Mouse (Mus musculus): Measurements from ENCODE around the gene Naaa. TPM values are rescaled to one million over a fixed set of nuclear protein-coding genes. Genes with fewer than 3 reads are reported as not detected.
A peak's percentile ranks its signal among the peaks of the same experiment; 100 is the strongest.

The Naaa gene
- polyA plus RNA-seq, 1 experiment from 2014 or later, result 20.6 TPM

GRCm38 (mm10) chr5:92302149-92302840, 24.3 kb upstream of the Naaa start:
- no peaks in the 10 kb centered on the region for H3K4me1 ChIP-seq
- ATAC-seq (ENCODE audit: low FRiP score), result no peak
- no peak overlapping the region for H3K27ac ChIP-seq (replicated peaks)
- H3K27me3 ChIP-seq (replicated peaks), result no peaks in the 10 kb centered on the region
- H3K9ac ChIP-seq (replicated peaks), result no peak overlapping the region
- WGBS, result 92% methylated on average over 13 of the region's 13 CpGs
- H3K9me3 ChIP-seq (replicated peaks), result no peaks in the 10 kb centered on the region
- H3K36me3 ChIP-seq, result peaks cover 73% of the 10 kb centered on the region
- no peak overlapping the region for H3K4me2 ChIP-seq
- no peak overlapping the region for H3K4me3 ChIP-seq (replicated peaks)

DNA sequence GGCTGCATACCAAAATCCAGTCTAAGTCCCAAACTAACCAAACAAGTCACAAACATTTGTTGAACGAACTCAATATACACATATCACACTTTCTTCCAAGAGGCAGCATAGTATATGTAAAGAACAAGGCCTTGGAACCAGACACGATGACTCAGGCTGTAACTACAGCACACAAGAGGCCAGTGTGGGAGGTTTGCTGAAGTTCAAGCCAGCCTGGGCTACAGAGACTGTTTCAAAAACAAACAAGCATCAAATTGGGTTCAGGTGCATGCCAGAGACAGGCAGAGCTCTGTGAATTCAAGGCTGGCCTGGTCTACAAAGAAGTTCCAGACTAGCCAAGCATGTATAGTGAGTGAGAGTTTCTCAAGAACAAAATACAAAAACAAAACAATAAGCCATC, 16.6 kb upstream of the Naaa start:
- Histone ChIP-seq H3K9ac (replicated peaks) (no peak overlapping the region), H3K4me3 (replicated peaks) (no peak overlapping the region), H3K27me3 (replicated peaks) (no peaks in the 10 kb centered on the region), H3K27ac (replicated peaks) (no peak overlapping the region), H3K36me3 (peaks cover 86% of the 10 kb centered on the region), H3K4me1 (no peaks in the 10 kb centered on the region), H3K4me2 (no peak overlapping the region), H3K9me3 (replicated peaks) (no peaks in the 10 kb centered on the region)
- ATAC-seq (ENCODE audit: low FRiP score), result no peak
- WGBS, result 90% methylated on average over 2 of the region's 2 CpGs

DNA sequence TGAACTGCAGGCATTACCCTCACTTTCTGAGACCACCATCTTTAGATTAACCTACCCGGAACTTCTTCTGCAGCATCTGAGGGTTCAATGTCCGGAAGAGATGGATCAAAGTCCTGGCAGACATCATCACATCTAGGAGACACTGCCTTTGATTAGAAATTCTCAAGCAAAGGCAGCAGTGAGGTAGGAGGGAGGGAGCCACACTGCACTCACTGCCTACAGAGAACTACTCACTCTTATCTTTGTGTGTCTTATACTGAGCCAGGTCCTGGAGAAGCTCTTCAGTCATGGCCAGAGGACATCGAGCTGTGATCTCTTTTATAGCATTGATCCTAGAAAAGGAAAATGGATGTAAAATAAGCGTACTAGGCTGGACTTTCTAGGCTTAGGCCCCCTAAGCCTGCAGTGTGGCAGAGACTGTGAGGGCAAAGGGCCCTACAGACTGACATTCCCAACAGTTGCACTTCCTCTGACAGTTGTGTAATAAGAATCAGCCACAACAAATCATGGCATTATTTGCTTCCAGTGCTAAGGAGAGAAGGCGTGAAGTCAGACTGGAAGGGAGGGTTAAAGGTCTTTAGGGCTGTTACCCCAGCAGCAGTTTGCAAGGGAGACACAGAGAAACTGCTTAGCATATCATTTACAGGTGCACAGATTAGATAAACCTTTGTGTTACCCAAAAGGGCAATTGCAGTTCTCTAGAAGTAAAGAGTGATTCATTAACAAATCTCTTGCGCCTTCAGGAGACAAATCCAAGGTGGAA, 13.9 kb upstream of the Naaa start:
- 95% methylated on average over 6 of the region's 6 CpGs for WGBS
- Histone ChIP-seq H3K4me1 (no peaks in the 10 kb centered on the region), H3K4me3 (replicated peaks) (no peak overlapping the region), H3K9me3 (replicated peaks) (no peaks in the 10 kb centered on the region), H3K36me3 (peaks cover 93% of the 10 kb centered on the region), H3K9ac (replicated peaks) (no peak overlapping the region), H3K27me3 (replicated peaks) (no peaks in the 10 kb centered on the region), H3K27ac (replicated peaks) (no peak overlapping the region), H3K4me2 (no peak overlapping the region)
- ATAC-seq (ENCODE audit: low FRiP score), result no peak

- Histone ChIP-seq H3K9ac (replicated peaks) (no peak overlapping the region), H3K27ac (replicated peaks) (no peak overlapping the region), H3K4me2 (no peak overlapping the region), H3K9me3 (replicated peaks) (no peaks in the 10 kb centered on the region), H3K4me1 (no peaks in the 10 kb centered on the region), H3K4me3 (replicated peaks) (no peak overlapping the region), H3K36me3 (peaks cover 76% of the 10 kb centered on the region), H3K27me3 (replicated peaks) (no peaks in the 10 kb centered on the region)
- ATAC-seq (ENCODE audit: low FRiP score), result no peak
- WGBS, result 92% methylated on average over 6 of the region's 6 CpGs
Measured at GRCm38 (mm10) chr5:92287840-92288239, 9.9 kb upstream of the Naaa start.

DNA sequence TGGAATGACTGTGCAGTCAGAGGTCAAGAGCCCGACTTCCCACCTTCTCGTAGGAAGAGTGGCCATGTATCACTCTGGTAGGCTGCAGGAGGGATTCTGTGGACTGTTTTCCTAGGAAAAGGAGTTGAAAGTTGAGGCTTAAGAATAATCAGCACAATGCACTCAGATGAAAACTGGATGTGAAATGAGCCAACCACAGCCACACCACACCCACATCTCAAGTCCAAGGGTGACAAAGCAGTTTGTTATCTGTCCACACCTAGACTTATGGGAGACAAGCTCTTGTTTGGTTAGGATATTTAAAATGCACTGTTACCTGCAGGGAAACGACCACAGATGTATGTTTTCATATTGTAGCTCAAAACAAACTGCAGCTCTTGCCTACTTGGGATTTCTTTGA, 5.1 kb upstream of the Naaa start:
- Histone ChIP-seq H3K27ac (replicated peaks) (no peak overlapping the region), H3K4me1 (peaks cover 7% of the 10 kb centered on the region), H3K27me3 (replicated peaks) (no peaks in the 10 kb centered on the region), H3K9ac (replicated peaks) (no peak overlapping the region), H3K36me3 (peaks cover 32% of the 10 kb centered on the region), H3K9me3 (replicated peaks) (no peaks in the 10 kb centered on the region), H3K4me3 (replicated peaks) (no peak overlapping the region), H3K4me2 (no peak overlapping the region)
- 77% methylated on average over 3 of the region's 3 CpGs for WGBS
- no peak for ATAC-seq (ENCODE audit: low FRiP score)

DNA sequence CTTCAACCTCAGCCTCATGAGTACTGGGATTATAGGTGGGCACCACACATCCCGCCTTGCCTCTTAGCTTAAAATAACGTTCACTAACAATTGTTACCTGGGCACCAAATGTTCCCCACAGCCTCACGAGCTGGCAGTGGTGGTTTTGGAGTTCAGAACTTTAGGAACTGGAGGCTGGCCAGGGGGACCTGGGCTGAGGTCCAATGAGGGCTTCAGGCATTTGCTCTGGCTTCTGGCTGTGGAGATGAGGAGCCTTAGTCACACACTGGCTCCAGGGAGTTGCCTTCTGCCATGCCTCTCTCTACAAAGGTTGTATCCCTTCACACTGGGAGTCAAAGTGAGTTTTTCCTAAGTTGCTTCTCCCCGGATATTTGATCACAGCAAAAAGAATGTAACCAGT, 4.6 kb upstream of the Naaa start:
- Histone ChIP-seq H3K9ac (replicated peaks) (no peak overlapping the region), H3K9me3 (replicated peaks) (no peaks in the 10 kb centered on the region), H3K4me1 (peaks cover 8% of the 10 kb centered on the region), H3K27ac (replicated peaks) (no peak overlapping the region), H3K4me2 (no peak overlapping the region), H3K36me3 (peaks cover 26% of the 10 kb centered on the region), H3K4me3 (replicated peaks) (no peak overlapping the region), H3K27me3 (replicated peaks) (no peaks in the 10 kb centered on the region)
- no peak for ATAC-seq (ENCODE audit: low FRiP score)
- 77% methylated on average over 4 of the region's 4 CpGs for WGBS

GRCm38 (mm10) chr5:92278942-92279537, 1.1 kb upstream of the Naaa start:
- WGBS, result 84% methylated on average over 10 of the region's 10 CpGs
- Histone ChIP-seq H3K4me1 (peaks cover 8% of the 10 kb centered on the region), H3K9me3 (replicated peaks) (no peaks in the 10 kb centered on the region), H3K27me3 (replicated peaks) (no peaks in the 10 kb centered on the region), H3K9ac (replicated peaks) (no peak overlapping the region), H3K4me3 (replicated peaks) (0 out of 2 replicates have a peak overlapping the region, but pooled peaks have one; percentile 61), H3K4me2 (peak overlapping the region; percentile 96), H3K27ac (replicated peaks) (peak overlapping the region; percentile 75; the same call in 1 of the 2 replicates), H3K36me3 (no peaks in the 10 kb centered on the region)
- no peak for ATAC-seq (ENCODE audit: low FRiP score)

- 91% methylated on average over 7 of the region's 7 CpGs for WGBS
- no peak for ATAC-seq (ENCODE audit: low FRiP score)
Measured at GRCm38 (mm10) chr5:92270496-92270895, 7.5 kb downstream of the Naaa start.

GRCm38 (mm10) chr5:92263761-92264359, 14.1 kb downstream of the Naaa start:
- Histone ChIP-seq H3K27ac (replicated peaks) (peak overlapping the region; percentile 45; the same call in 1 of the 2 replicates), H3K9me3 (replicated peaks) (no peaks in the 10 kb centered on the region), H3K4me2 (no peak overlapping the region), H3K27me3 (replicated peaks) (no peaks in the 10 kb centered on the region), H3K4me1 (peaks cover 10% of the 10 kb centered on the region), H3K9ac (replicated peaks) (no peak overlapping the region), H3K36me3 (no peaks in the 10 kb centered on the region), H3K4me3 (replicated peaks) (no peak overlapping the region)
- peak; percentile 82 for ATAC-seq (ENCODE audit: low FRiP score)
- WGBS, result 22% methylated on average over 4 of the region's 4 CpGs

More at GRCm38 (mm10) chr5:92270496-92270895, 7.5 kb downstream of the Naaa start:
- Histone ChIP-seq H3K4me1 (no peaks in the 10 kb centered on the region), H3K27me3 (replicated peaks) (no peaks in the 10 kb centered on the region), H3K9me3 (replicated peaks) (no peaks in the 10 kb centered on the region), H3K27ac (replicated peaks) (no peak overlapping the region), H3K4me3 (replicated peaks) (no peak overlapping the region), H3K4me2 (no peak overlapping the region), H3K9ac (replicated peaks) (no peak overlapping the region), H3K36me3 (no peaks in the 10 kb centered on the region)

- H3K4me3 ChIP-seq (replicated peaks), result no peak overlapping the region
- no peak overlapping the region for H3K27ac ChIP-seq (replicated peaks)
- H3K4me2 ChIP-seq, result no peak overlapping the region
- no peak for ATAC-seq (ENCODE audit: low FRiP score)
- H3K4me1 ChIP-seq, result peaks cover 10% of the 10 kb centered on the region
- H3K36me3 ChIP-seq, result no peaks in the 10 kb centered on the region
- H3K27me3 ChIP-seq (replicated peaks), result 0 out of 2 replicates have a peak, but pooled peaks cover 2% of the 10 kb centered on the region
- no peak overlapping the region for H3K9ac ChIP-seq (replicated peaks)
- no peaks in the 10 kb centered on the region for H3K9me3 ChIP-seq (replicated peaks)
- WGBS, result 93% methylated on average over 8 of the region's 8 CpGs
Measured at GRCm38 (mm10) chr5:92262646-92263045, 15.3 kb downstream of the Naaa start.

GRCm38 (mm10) chr5:92256218-92256617, 21.8 kb downstream of the Naaa start, which contains the start of gene Ppef2:
TSS of gene Ppef2 (minus strand) at chr5:92256278.
- 12% methylated on average over 6 of the region's 6 CpGs for WGBS
- H3K9me3 ChIP-seq (replicated peaks), result no peaks in the 10 kb centered on the region
- H3K4me2 ChIP-seq, result no peak within 1 kb of the TSS
- no peak for ATAC-seq (ENCODE audit: low FRiP score)
- no peak within 1 kb of the TSS; the same call in 1 of the 2 replicates for H3K9ac ChIP-seq (replicated peaks)
- H3K4me1 ChIP-seq, result peaks cover 7% of the 10 kb centered on the region; the same call in 1 of the 2 replicates
- H3K27ac ChIP-seq (replicated peaks), result no peak within 1 kb of the TSS
- no peak within 1 kb of the TSS for H3K4me3 ChIP-seq (replicated peaks)
- 0 out of 2 replicates have a peak, but pooled peaks cover 2% of the 10 kb centered on the region for H3K27me3 ChIP-seq (replicated peaks)
- H3K36me3 ChIP-seq, result no peaks in the 10 kb centered on the region
